Mouse (Mus musculus) cortical plate, adult 2 months (tissue): ENCODE measurements around the gene Plac8.

Experiments used
- CTCF ChIP-seq: fragments of 200-500 bp; IDR thresholded peaks from 2 replicates; pipeline ENCODE4 v1.5.1; 2011; ENCODE audit warnings: mild to moderate bottlenecking, control low read depth, low read length; ENCODE audit not compliant: insufficient read depth; ENCODE audit errors: extremely low read depth
- POLR2A ChIP-seq: fragments of 200-500 bp; IDR thresholded peaks from 2 replicates; pipeline ENCODE4 v1.6.1; 2011; ENCODE audit warnings: mild to moderate bottlenecking, low read length, control low read depth; ENCODE audit not compliant: insufficient read depth; ENCODE audit errors: extremely low read depth

GRCm38 (mm10) chr5:100583066-100583465, 11.0 kb upstream of the Plac8 start:
- TF ChIP-seq POLR2A (no peak), CTCF (no peak)
